Mouse (Mus musculus): ENCODE measurements around the gene B4galt5. TPM values are rescaled to one million over a fixed set of nuclear protein-coding genes. Genes with fewer than 3 reads are reported as not detected.

B4galt5 gene
- total and polyA plus RNA-seq, 3 experiments, result 12.5 to 17.6 (median 13.5) TPM

GRCm38 (mm10) chr2:167309286-167309685, 39.7 kb downstream of the B4galt5 start:
- DNase-seq (ENCODE audit: extremely low read depth), result no peak
- H3K27me3 ChIP-seq (replicated peaks), result no peaks in the 10 kb centered on the region
- no peak overlapping the region for H3K27ac ChIP-seq (ENCODE audit: insufficient read depth, low read depth)
- H3K36me3 ChIP-seq (replicated peaks in 1 of 2; ENCODE audit: control insufficient read depth in 1 of 2, insufficient read depth in 1 of 2, low read length in 1 of 2), result peaks cover 63 to 91% of the 10 kb centered on the region in 2 experiments
- in situ Hi-C loops (cut with MboI; ENCODE audit: low pct_ligation_motif_present, low pct_unique_long_range_greater_than_20kb, low sequenced_read_pairs), result no loop called here
- no peak overlapping the region for H3K9ac ChIP-seq (ENCODE audit: insufficient read depth, low read depth)
- peaks cover 4 to 13% of the 10 kb centered on the region in 2 experiments; a peak in 3 of 4 replicates for H3K4me1 ChIP-seq (ENCODE audit: control insufficient read depth in 1 of 2, insufficient read depth in 2 of 2)
- dilution Hi-C loops (cut with MboI; ENCODE audit: extremely low pct_ligation_motif_present, extremely low pct_unique_long_range_greater_than_20kb, low sequenced_read_pairs), result no loop called here
- H3K4me2 ChIP-seq (ENCODE audit: insufficient read depth, low read depth, poor library complexity, severe bottlenecking), result no peak overlapping the region
- no peaks in the 10 kb centered on the region for H3K9me3 ChIP-seq (replicated peaks; ENCODE audit: low read length)
- no peaks in the 10 kb centered on the region for H3K79me2 ChIP-seq (replicated peaks; ENCODE audit: control insufficient read depth, extremely low read depth, insufficient read depth, poor library complexity, severe bottlenecking)
- TF ChIP-seq EP300 (IDR thresholded peaks at IDR 0.05; ENCODE audit: low read length), result no peak
- TF ChIP-seq KAT2A (IDR thresholded peaks at IDR 0.05; ENCODE audit: insufficient replicate concordance, low read length), result no peak
- TF ChIP-seq RCOR1 (conservative IDR thresholded peaks at IDR 0.05; ENCODE audit: low read depth, low read length), result no peak
- TF ChIP-seq MAX (IDR thresholded peaks at IDR 0.05; ENCODE audit: low read length), result no peak
- no peak for TF ChIP-seq TCF12 (IDR thresholded peaks at IDR 0.05; ENCODE audit: low read depth, low read length)
- no peak for TF ChIP-seq SIN3A (IDR thresholded peaks at IDR 0.05; ENCODE audit: low read length)
- no peak for TF ChIP-seq POLR2A (IDR thresholded peaks at IDR 0.05; ENCODE audit: low read depth, low read length)
- TF ChIP-seq E2F4 (IDR thresholded peaks at IDR 0.05; ENCODE audit: insufficient replicate concordance, low read depth, low read length), result no peak
- H3K4me3 ChIP-seq (replicated peaks in 1 of 3; ENCODE audit: low read depth in 2 of 3, low read length in 2 of 3, poor library complexity in 1 of 3), result no peak overlapping the region

- Histone ChIP-seq H3K79me2 (replicated peaks; ENCODE audit: control insufficient read depth, extremely low read depth, insufficient read depth, poor library complexity, severe bottlenecking) (no peaks in the 10 kb centered on the region), H3K36me3 (replicated peaks in 1 of 2; ENCODE audit: control insufficient read depth in 1 of 2, insufficient read depth in 1 of 2, low read length in 1 of 2) (peaks cover 72 to 93% of the 10 kb centered on the region in 2 experiments), H3K4me1 (ENCODE audit: control insufficient read depth in 1 of 2, insufficient read depth in 2 of 2) (no peaks in the 10 kb centered on the region), H3K4me3 (replicated peaks in 1 of 3; ENCODE audit: low read depth in 2 of 3, low read length in 2 of 3, poor library complexity in 1 of 3) (no peak overlapping the region), H3K4me2 (ENCODE audit: insufficient read depth, low read depth, poor library complexity, severe bottlenecking) (no peak overlapping the region), H3K9ac (ENCODE audit: insufficient read depth, low read depth) (no peak overlapping the region), H3K27ac (ENCODE audit: insufficient read depth, low read depth) (no peak overlapping the region), H3K9me3 (replicated peaks; ENCODE audit: low read length) (no peaks in the 10 kb centered on the region), H3K27me3 (replicated peaks) (no peaks in the 10 kb centered on the region)
- in situ Hi-C loops (cut with MboI; ENCODE audit: low pct_ligation_motif_present, low pct_unique_long_range_greater_than_20kb, low sequenced_read_pairs), result no loop called here
- TF ChIP-seq RAD21 (IDR thresholded peaks at IDR 0.05; ENCODE audit: low read depth, low read length) (no peak), ETS1 (conservative IDR thresholded peaks at IDR 0.05; ENCODE audit: low read depth, low read length) (no peak), EP300 (IDR thresholded peaks at IDR 0.05; ENCODE audit: low read length) (no peak), CTCF (conservative IDR thresholded peaks at IDR 0.05 in 1 of 2, IDR thresholded peaks at IDR 0.05 in 1 of 2; ENCODE audit: low read depth in 2 of 2, low read length in 2 of 2) (no peak), USF2 (conservative IDR thresholded peaks at IDR 0.05; ENCODE audit: low read depth, low read length) (no peak), GABPA (IDR thresholded peaks at IDR 0.05; ENCODE audit: insufficient replicate concordance, low read depth, low read length) (no peak)
- dilution Hi-C loops (cut with MboI; ENCODE audit: extremely low pct_ligation_motif_present, extremely low pct_unique_long_range_greater_than_20kb, low sequenced_read_pairs), result no loop called here
- no peak for DNase-seq (ENCODE audit: extremely low read depth)
Observed at GRCm38 (mm10) chr2:167307716-167308115, 41.3 kb downstream of the B4galt5 start.
